Mouse (Mus musculus) CH12.LX (cell line): ENCODE measurements around the gene Dlx3. TPM values are rescaled to one million over a fixed set of nuclear protein-coding genes. Genes with fewer than 3 reads are reported as not detected.

Experiments used
- DNase-seq: peaks from one replicate; pipeline ENCODE4 v3.0.0-alpha.2; 2013; ENCODE audit errors: extremely low read depth
- H3K27ac ChIP-seq: 2 replicates; pipeline ENCODE4 v1.5.1; 2012; ENCODE audit warnings: low read depth, mild to moderate bottlenecking, control low read depth, moderate library complexity; ENCODE audit not compliant: insufficient read depth
- H3K27me3 ChIP-seq: replicated peaks from 2 replicates; pipeline ENCODE3; 2012; ENCODE audit warnings: inconsistent platforms
- H3K36me3 ChIP-seq, 2 experiments: replicated peaks in 1 of 2; 2 replicates each; pipeline versions ENCODE3 to v1.6.1; 2012; ENCODE audit warnings: inconsistent platforms in 1 of 2, low read length in 1 of 2, mild to moderate bottlenecking in 1 of 2, mixed read lengths in 1 of 2, moderate library complexity in 1 of 2; ENCODE audit not compliant: control insufficient read depth in 1 of 2, insufficient read depth in 1 of 2
- H3K4me1 ChIP-seq, 2 experiments: 2 replicates each; pipeline ENCODE4 v1.6.1; 2012; ENCODE audit warnings: inconsistent platforms in 1 of 2, moderate library complexity in 1 of 2; ENCODE audit not compliant: insufficient read depth in 2 of 2, control insufficient read depth in 1 of 2
- H3K4me2 ChIP-seq: 2 replicates; pipeline ENCODE4 v1.6.1; 2012; ENCODE audit warnings: low read depth, mild to moderate bottlenecking, control low read depth; ENCODE audit not compliant: poor library complexity, insufficient read depth, severe bottlenecking
- H3K4me3 ChIP-seq, 3 experiments: fragments of 150-350 bp in 1 of 3; sonication (generic) in 1 of 3; replicated peaks in 1 of 3; 2 replicates each; pipeline versions ENCODE3 to v1.5.1; 2011 to 2012; ENCODE audit warnings: low read depth in 2 of 3, low read length in 2 of 3, mild to moderate bottlenecking in 2 of 3, moderate library complexity in 2 of 3, control low read depth in 1 of 3, improper control_type of control experiment in 1 of 3, inconsistent platforms in 1 of 3, mixed read lengths in 1 of 3; ENCODE audit not compliant: poor library complexity in 1 of 3
- H3K79me2 ChIP-seq: replicated peaks from 2 replicates; pipeline ENCODE4 v1.6.1; 2012; ENCODE audit warnings: mild to moderate bottlenecking, moderate library complexity; ENCODE audit not compliant: control insufficient read depth, poor library complexity, insufficient read depth, severe bottlenecking; ENCODE audit errors: extremely low read depth
- H3K9ac ChIP-seq: 2 replicates; pipeline ENCODE4 v1.6.1; 2012; ENCODE audit warnings: low read depth, mild to moderate bottlenecking, control low read depth, moderate library complexity; ENCODE audit not compliant: insufficient read depth
- H3K9me3 ChIP-seq: replicated peaks from 2 replicates; pipeline ENCODE3; 2012; ENCODE audit warnings: low read length, inconsistent platforms, mixed read lengths
- BHLHE40 ChIP-seq: IDR thresholded peaks from 2 replicates; pipeline ENCODE4 v1.6.1; 2011; ENCODE audit warnings: mild to moderate bottlenecking, low read depth, low read length, improper control_type of control experiment
- CHD1 ChIP-seq: IDR thresholded peaks from 2 replicates; pipeline ENCODE4 v1.6.1; 2012; ENCODE audit warnings: low read depth, low read length, improper control_type of control experiment, inconsistent platforms
- CHD2 ChIP-seq: IDR thresholded peaks from 2 replicates; pipeline ENCODE4 v1.6.1; 2011; ENCODE audit warnings: low read length, improper control_type of control experiment
- CTCF ChIP-seq, 2 experiments: IDR thresholded peaks in 1 of 2; conservative IDR thresholded peaks in 1 of 2; 2 replicates each; pipeline ENCODE4 v1.5.1; 2011 to 2012; ENCODE audit warnings: low read depth in 2 of 2, low read length in 2 of 2, improper control_type of control experiment in 1 of 2, inconsistent platforms in 1 of 2, mild to moderate bottlenecking in 1 of 2, moderate library complexity in 1 of 2
- E2F4 ChIP-seq: IDR thresholded peaks from 2 replicates; pipeline ENCODE4 v1.6.1; 2011; ENCODE audit warnings: low read depth, low read length, improper control_type of control experiment; ENCODE audit not compliant: insufficient replicate concordance
- ELF1 ChIP-seq: IDR thresholded peaks from 2 replicates; pipeline ENCODE4 v1.6.1; 2014; ENCODE audit warnings: low read depth, mild to moderate bottlenecking, inconsistent platforms, low read length, improper control_type of control experiment
- HCFC1 ChIP-seq: IDR thresholded peaks from 2 replicates; pipeline ENCODE4 v1.6.1; 2012; ENCODE audit warnings: low read depth, mild to moderate bottlenecking, inconsistent platforms, low read length, improper control_type of control experiment
- IRF4 ChIP-seq: IDR thresholded peaks from 2 replicates; pipeline ENCODE4 v1.6.1; 2014; ENCODE audit warnings: low read depth, mild to moderate bottlenecking, inconsistent platforms, low read length, improper control_type of control experiment
- JUN ChIP-seq: IDR thresholded peaks from 2 replicates; pipeline ENCODE4 v1.6.1; 2011; ENCODE audit warnings: low read depth, mild to moderate bottlenecking, low read length, improper control_type of control experiment, moderate library complexity; ENCODE audit not compliant: insufficient read depth
- JUND ChIP-seq: conservative IDR thresholded peaks from 2 replicates; pipeline ENCODE4 v1.6.1; 2011; ENCODE audit warnings: low read depth, low read length, improper control_type of control experiment
- KAT2A ChIP-seq: IDR thresholded peaks from 2 replicates; pipeline ENCODE4 v1.6.1; 2012; ENCODE audit warnings: low read length, improper control_type of control experiment, inconsistent platforms; ENCODE audit not compliant: insufficient replicate concordance
- MAX ChIP-seq: IDR thresholded peaks from 2 replicates; pipeline ENCODE4 v1.6.1; 2011; ENCODE audit warnings: low read length, improper control_type of control experiment
- MEF2A ChIP-seq: IDR thresholded peaks from 2 replicates; pipeline ENCODE4 v1.6.1; 2014; ENCODE audit warnings: low read depth, mild to moderate bottlenecking, inconsistent platforms, low read length, improper control_type of control experiment, borderline replicate concordance
- MYC ChIP-seq: IDR thresholded peaks from 2 replicates; pipeline ENCODE4 v1.6.1; 2011; ENCODE audit warnings: low read depth, mild to moderate bottlenecking, improper control_type of control experiment, low read length
- NELFE ChIP-seq: IDR thresholded peaks from 2 replicates; pipeline ENCODE4 v1.6.1; 2011; ENCODE audit warnings: low read depth, low read length, improper control_type of control experiment
- NRF1 ChIP-seq: IDR thresholded peaks from 2 replicates; pipeline ENCODE4 v1.6.1; 2014; ENCODE audit warnings: low read depth, mild to moderate bottlenecking, inconsistent platforms, low read length, improper control_type of control experiment, moderate library complexity
- PAX5 ChIP-seq: IDR thresholded peaks from 2 replicates; pipeline ENCODE4 v1.6.1; 2012; ENCODE audit warnings: low read length, inconsistent platforms, mixed read lengths
- RCOR1 ChIP-seq: conservative IDR thresholded peaks from 2 replicates; pipeline ENCODE4 v1.6.1; 2012; ENCODE audit warnings: low read depth, mild to moderate bottlenecking, inconsistent platforms, low read length, improper control_type of control experiment
- SMC3 ChIP-seq: IDR thresholded peaks from 2 replicates; pipeline ENCODE4 v1.6.1; 2011; ENCODE audit warnings: low read depth, low read length, improper control_type of control experiment
- ZC3H11A ChIP-seq: IDR thresholded peaks from 2 replicates; pipeline ENCODE4 v1.6.1; 2012; ENCODE audit warnings: low read depth, mild to moderate bottlenecking, inconsistent platforms, low read length, improper control_type of control experiment
- dilution Hi-C: fragments of 300-500 bp; cut with MboI; formaldehyde crosslinking; loops from 2 replicates; pipeline ENCODE4 v1.14.3; 2020; ENCODE audit warnings: low sequenced_read_pairs; ENCODE audit not compliant: extremely low pct_unique_long_range_greater_than_20kb, extremely low pct_ligation_motif_present
- in situ Hi-C: fragments of 300-500 bp; cut with MboI; formaldehyde crosslinking; loops from 3 replicates; pipeline ENCODE4 v1.14.3; 2019; ENCODE audit warnings: low sequenced_read_pairs, low pct_ligation_motif_present, low pct_unique_long_range_greater_than_20kb, mixed read lengths
- polyA plus RNA-seq: library from polyadenylated mRNA; unstranded; fragments of >175 nt; gene quantifications from 2 replicates; pipeline ENCODE4 v1.2.1, GENCODE M21; 2012; ENCODE audit warnings: low read depth; ENCODE audit not compliant: insufficient read length
- total RNA-seq, 2 experiments: library from RNA; depleted of rRNA; stranded (reverse); fragments of 300-350 nt in 1 of 2; fragments of >200 nt in 1 of 2; gene quantifications; 2 replicates each; pipeline ENCODE4 v1.2.3; 2012 to 2014

The Dlx3 gene
- total and polyA plus RNA-seq, 3 experiments = 0.08 to 0.55 (median 0.17) TPM

- TF ChIP-seq BHLHE40 = peak; percentile 25; the same call in 1 of the 2 replicates
- TF ChIP-seq RCOR1 = no peak
- TF ChIP-seq MAX = no peak
- no peak for TF ChIP-seq KAT2A
- TF ChIP-seq PAX5 = no peak
- no peak for TF ChIP-seq NRF1
Measured at GRCm38 (mm10) chr11:95109000-95109399, 10.9 kb upstream of the Dlx3 start (continued).

DNA sequence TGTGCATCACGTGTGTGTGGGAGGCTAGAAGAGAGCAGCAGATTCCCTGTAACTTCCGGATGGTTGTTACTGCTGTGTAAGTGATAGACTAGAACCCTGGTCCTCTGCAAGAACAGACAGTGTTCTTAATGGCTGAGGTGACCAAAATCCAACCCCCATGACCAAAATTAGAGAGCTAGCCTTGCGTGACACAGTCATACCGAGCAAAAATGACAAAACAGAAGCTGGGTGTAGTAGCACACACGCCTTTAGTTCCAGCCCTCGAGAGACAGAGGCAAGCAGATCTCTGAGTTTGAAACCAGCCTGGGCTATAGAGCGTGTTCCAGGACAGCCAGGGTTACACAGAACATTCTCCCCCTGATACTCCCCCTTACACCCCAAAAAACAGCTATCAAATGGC is 9.8 kb upstream of the Dlx3 start:
- Histone ChIP-seq H3K9ac (no peak overlapping the region), H3K4me3 (no peak overlapping the region), H3K36me3 (no peaks in the 10 kb centered on the region), H3K9me3 (peaks cover 2% of the 10 kb centered on the region), H3K4me2 (peak overlapping the region; percentile 10; the same call in 1 of the 2 replicates), H3K27me3 (peaks cover 15% of the 10 kb centered on the region), H3K4me1 (peaks cover 25 to 51% of the 10 kb centered on the region in 2 experiments), H3K79me2 (no peaks in the 10 kb centered on the region), H3K27ac (0 out of 2 replicates have a peak overlapping the region, but pooled peaks have one; percentile 19)
- in situ Hi-C loops = loop anchor here (10.0 kb wide), 1 partner anchor 415 kb away; no protein-coding TSS in a partner anchor
- DNase-seq = peak; percentile 67
- dilution Hi-C loops = no loop called here
- TF ChIP-seq MEF2A (peak; percentile 48; the same call in 1 of the 2 replicates), E2F4 (no peak), CHD2 (no peak), JUND (0 out of 2 replicates have a peak, but pooled peaks have one; percentile 34), JUN (peak; percentile 55), IRF4 (peak; percentile 79), BHLHE40 (0 out of 2 replicates have a peak, but pooled peaks have one; percentile 20)

DNA sequence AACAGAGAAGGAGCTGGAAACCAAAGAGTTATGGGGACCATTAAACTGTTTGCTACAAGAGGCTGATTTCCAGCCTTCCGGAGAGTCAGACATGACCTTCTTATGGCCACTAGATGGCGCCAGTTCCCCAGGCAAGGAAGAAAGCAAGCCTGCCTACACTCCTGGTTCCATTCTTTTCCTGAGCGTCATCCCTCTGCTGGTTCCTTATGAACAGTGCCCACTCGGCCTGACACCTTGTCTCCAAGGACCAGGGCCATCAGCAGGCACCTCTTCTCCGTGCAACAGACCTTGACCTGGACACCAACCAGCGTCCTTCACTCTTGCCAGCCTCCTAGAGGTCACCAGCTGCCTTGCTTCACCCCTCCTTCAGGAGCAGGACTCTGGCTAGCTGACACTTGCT is 2.9 kb upstream of the Dlx3 start:
- no peaks in the 10 kb centered on the region for H3K36me3 ChIP-seq
- DNase-seq = peak; percentile 86
- peak; percentile 17; the same call in 1 of the 2 replicates for TF ChIP-seq HCFC1
- TF ChIP-seq ZC3H11A = peak; percentile 82
- TF ChIP-seq CHD2 = no peak
- no peak for TF ChIP-seq BHLHE40
- TF ChIP-seq MEF2A = peak; percentile 34; the same call in 1 of the 2 replicates
- no peak for TF ChIP-seq CHD1
- TF ChIP-seq CTCF (conservative IDR thresholded peaks at IDR 0.05 in 1 of 2, IDR thresholded peaks at IDR 0.05 in 1 of 2; ENCODE audit: low read depth in 2 of 2, low read length in 2 of 2) = peak; percentile 98
- peak; percentile 54 for TF ChIP-seq IRF4
- 0 out of 2 replicates have a peak, but pooled peaks have one; percentile 20 for TF ChIP-seq JUND
- peak; percentile 62; the same call in 1 of the 2 replicates for TF ChIP-seq NELFE
- TF ChIP-seq MYC = no peak
- TF ChIP-seq ELF1 = 0 out of 2 replicates have a peak, but pooled peaks have one; percentile 20
- TF ChIP-seq SMC3 = peak; percentile 98
- no peak overlapping the region for H3K4me2 ChIP-seq
- H3K4me1 ChIP-seq = no peaks in the 10 kb centered on the region; a peak in 1 of 4 replicates
- dilution Hi-C loops = no loop called here
- H3K27ac ChIP-seq = no peak overlapping the region
- no peaks in the 10 kb centered on the region for H3K9me3 ChIP-seq
- H3K4me3 ChIP-seq = no peak overlapping the region
- H3K9ac ChIP-seq = no peak overlapping the region
- in situ Hi-C loops = loop anchor here (10.0 kb wide), 1 partner anchor 408 kb away; no protein-coding TSS in a partner anchor
- H3K79me2 ChIP-seq = no peaks in the 10 kb centered on the region
- H3K27me3 ChIP-seq = peaks cover 48% of the 10 kb centered on the region
